Mouse (Mus musculus) left cerebral cortex, postnatal 36 days (tissue): ENCODE data around the gene Fads1. TPM values are rescaled to one million over a fixed set of nuclear protein-coding genes. Genes with fewer than 3 reads are reported as not detected.

ENCODE experiments used
- DNase-seq, 2 experiments: peaks; one replicate each; pipeline ENCODE4 v3.0.0; 2021 to 2022; ENCODE audit warnings: low spot score in 2 of 2, mixed read lengths in 1 of 2
- intact Hi-C: fragments of 180-260 bp; cut with DNase I; formaldehyde crosslinking; loops from one replicate; pipeline ENCODE4 v1.15.1; 2025
- microRNA-seq: library from miRNA; unstranded; fragments of <30 nt; microRNA quantifications from one replicate; pipeline ENCODE4 v1.2.0, GENCODE M21; 2022
- total RNA-seq, 2 experiments: library from RNA; stranded (reverse); gene quantifications; 2 replicates each; pipeline ENCODE4 v1.2.3; 2021

Gene Fads1
- total RNA-seq, 2 experiments from 2014 or later, result 183 to 192 TPM

DNA sequence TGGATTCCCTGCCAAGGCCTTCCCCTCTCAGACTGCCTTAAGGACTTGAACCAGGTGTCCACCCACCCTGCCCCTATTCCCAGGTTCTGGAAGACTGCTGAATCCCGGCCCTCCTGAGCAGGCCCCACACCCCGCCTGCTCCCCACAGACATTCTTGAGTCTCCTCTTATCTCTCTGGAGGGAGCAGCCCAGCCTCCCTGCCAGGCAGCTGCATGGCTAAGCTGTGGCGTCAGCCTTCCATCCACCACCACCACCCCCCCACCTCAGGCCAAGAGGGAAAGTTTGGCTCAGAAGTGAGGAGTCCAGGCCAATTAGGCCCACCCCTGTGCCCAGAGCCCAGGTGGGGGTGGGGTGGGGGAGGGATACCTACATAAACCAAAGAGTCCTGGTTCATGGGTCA, 55.8 kb downstream of the Fads1 start:
- no peak for DNase-seq
- intact Hi-C loops, result no loop called here

- intact Hi-C loops, result no loop called here
- no peak for DNase-seq
These were observed 56.7 kb downstream of the Fads1 start for GRCm38 (mm10) chr19:10239419-10239818.

GRCm38 (mm10) chr19:10239975-10240653, 57.4 kb downstream of the Fads1 start:
- intact Hi-C loops, result no loop called here
- no peak for DNase-seq

DNA sequence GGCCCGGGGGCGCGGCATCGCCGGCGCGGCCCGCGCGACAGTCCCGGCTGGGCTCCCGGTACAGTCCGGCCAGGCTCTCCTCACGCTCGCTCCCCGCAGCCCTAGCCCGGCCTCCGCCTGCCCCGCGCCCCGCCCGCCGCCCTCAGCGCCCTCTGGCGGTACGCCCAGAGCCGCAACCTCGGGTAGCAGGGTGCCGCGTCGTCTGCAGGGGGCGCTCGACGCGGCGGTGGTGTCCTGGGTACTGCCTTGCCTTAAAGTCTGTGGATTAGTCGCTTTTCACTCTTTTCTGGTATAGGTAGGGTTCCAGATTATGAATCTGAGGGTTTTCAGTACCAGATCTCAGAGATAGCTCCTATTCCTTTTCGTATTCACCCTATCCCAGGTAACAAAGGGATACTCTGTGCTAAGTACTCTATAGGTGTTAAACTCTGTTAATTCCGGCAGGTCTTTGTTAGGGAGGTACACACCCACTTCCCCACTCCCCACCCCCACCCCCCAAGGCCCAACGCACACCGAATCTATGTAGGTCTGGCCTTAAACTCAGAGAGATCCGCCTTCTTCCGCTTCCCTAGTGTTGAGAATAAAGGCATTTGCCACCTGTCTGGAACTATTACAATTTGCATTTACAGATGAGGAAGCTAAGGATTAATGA, 58.1 kb downstream of the Fads1 start, which contains the start of gene Myrf:
TSS of gene Myrf (minus strand) at position 95 of the 652 bp plus-strand sequence.
- DNase-seq, result peak; percentile 67 to 73
- intact Hi-C loops, result no loop called here

DNA sequence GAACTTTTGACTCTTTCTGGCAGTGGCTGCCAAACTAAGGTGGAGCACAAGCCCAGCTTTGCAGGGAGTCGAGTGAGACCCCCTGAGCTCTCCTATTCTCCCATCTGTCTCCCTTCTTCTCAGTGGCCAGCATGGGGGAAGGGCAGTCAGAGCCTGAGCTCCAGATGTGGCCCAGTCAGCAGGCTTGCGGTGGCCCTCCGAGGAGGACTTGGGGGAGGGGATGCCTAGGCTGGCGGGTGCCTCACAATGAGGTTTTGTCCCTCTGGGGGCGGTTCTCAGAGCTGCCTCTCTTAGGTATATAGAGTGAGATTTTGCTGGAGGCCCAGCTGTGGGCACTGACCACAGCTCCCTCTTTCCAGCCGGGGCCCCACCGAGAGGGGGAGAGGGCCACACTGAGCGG, 60.2 kb downstream of the Fads1 start:
- DNase-seq, result no peak
- intact Hi-C loops, result no loop called here

- DNase-seq, result peak in 1 of 2 experiments; percentile 45
- intact Hi-C loops, result no loop called here
These were observed 61.5 kb downstream of the Fads1 start for GRCm38 (mm10) chr19:10244183-10244582.

Small RNAs within 50 kb of the gene (microRNA-seq; reads per million reads assigned to microRNA genes)
- not detected for gene Mir6993

Other genes starting within 250 kb of the Fads1 start
- gene Fth1, start 202.3 kb upstream of the Fads1 start, total RNA-seq, result 1,000 to 10,000 TPM; 2,116 to 2,547 TPM
- 1 to 10 TPM; 1.0 to 1.2 TPM for gene Best1, start 181.3 kb upstream of the Fads1 start, total RNA-seq
- 1 to 10 TPM; 8.5 to 9.9 TPM for gene Rab3il1, start 181.2 kb upstream of the Fads1 start, total RNA-seq
- gene Fads3, start 141.3 kb upstream of the Fads1 start, total RNA-seq, result 10 to 100 TPM; 26.1 to 29.6 TPM
- 100 to 1,000 TPM; 117 to 131 TPM for gene Fads2, start 81.1 kb upstream of the Fads1 start, total RNA-seq
- 10 to 100 TPM; 65.4 to 66.1 TPM for gene Tmem258, start 21.1 kb downstream of the Fads1 start, total RNA-seq
- gene Fen1, start 21.3 kb downstream of the Fads1 start, total RNA-seq, result 10 to 100 TPM in 1 of 2 experiments, 1 to 10 TPM in 1; 10.0 to 13.9 TPM
- gene Myrf, start 57.9 kb downstream of the Fads1 start, total RNA-seq, result 10 to 100 TPM; 17.1 to 18.9 TPM
- 10 to 100 TPM; 92.4 to 94.3 TPM for gene Dagla, start 122.0 kb downstream of the Fads1 start, total RNA-seq
- 100 to 1,000 TPM; 331 to 365 TPM for gene Syt7, start 206.2 kb downstream of the Fads1 start, total RNA-seq